Mouse (Mus musculus) kidney, adult 8-10 months (tissue): Measurements from ENCODE around the gene Wnt5b.

ENCODE experiments used
- DNase-seq, 2 experiments: peaks; one replicate each; pipeline ENCODE4 v3.0.0; 2022

The Wnt5b gene

DNA sequence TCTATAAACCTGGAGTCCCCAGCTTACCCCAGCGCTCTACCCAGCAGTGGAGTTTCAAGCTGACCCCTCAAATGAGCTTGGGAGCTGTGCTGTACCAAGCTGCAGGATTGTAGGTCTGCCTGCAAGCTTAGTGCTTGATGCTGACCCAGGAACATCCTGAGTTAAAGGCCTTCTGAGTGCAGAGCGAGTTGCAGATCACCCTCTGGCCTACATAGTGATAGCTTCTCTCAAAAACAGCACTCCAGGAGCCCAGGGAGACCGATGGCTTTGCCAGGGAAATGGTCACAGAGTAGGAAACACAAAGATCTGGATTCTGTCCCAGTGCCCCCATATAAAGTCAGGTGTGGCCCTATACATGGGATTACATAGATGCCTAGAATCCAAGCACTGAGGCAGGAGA is 132.6 kb downstream of the Wnt5b start:
- no peak for DNase-seq

DNA sequence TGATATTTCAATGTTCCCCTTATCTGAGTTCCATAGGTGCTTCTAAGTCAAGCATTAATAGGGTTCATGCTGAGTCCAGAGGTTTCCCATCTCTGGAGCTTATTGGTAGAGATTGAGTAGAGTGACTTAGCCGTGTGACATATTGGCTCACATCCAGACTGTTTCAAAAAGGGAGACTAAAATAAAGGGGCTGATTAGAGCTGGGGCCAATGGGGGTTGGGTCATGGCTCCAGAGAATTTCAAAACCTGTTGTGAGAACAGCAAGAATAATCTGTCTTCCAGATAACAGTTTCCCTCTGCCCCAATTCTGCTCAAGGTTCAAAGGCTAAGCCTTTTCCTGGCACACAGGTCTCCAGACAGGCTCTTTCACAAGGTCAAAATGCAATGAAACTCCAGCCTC is 134.4 kb downstream of the Wnt5b start:
- DNase-seq, result peak in 1 of 2 experiments; percentile 32

DNA sequence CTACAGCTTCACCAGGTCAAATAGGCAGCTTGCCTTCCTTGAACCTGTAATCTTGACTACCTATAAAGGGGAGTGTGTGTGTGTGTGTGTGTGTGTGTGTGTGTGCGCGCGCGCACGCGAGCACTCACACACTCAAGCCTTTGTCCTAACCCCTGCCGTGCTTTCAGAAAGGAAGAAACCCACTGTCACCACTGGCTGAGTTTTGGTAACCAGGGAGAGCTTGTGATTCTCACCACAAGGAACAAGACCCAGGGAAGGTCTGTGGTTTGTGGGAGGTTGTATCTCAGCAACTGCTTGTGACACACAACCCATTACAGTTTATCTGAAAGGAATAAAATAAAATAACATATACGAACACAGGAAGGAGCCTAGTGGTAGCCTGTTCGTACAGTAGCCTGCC is 135.6 kb downstream of the Wnt5b start:
- DNase-seq, result no peak

DNA sequence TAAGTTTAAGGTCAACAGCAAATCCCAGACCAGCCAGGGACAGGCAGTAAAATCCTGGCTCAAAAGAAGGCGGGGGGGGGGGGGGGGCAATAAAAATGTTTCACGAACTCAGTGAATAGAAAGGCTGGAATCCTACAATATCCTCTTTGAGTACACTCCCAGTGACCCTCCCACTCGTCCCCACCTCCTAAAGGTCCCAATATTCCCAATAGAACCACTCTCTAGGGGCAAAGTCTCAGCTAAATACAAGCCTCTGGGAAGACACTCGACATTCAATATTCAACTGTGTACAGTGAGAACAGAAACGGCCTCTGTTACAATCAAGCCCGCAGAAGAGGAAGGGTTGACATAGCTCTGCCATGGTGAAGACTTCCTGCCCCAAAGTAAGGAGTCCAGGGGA is 136.3 kb downstream of the Wnt5b start:
- no peak for DNase-seq

DNA sequence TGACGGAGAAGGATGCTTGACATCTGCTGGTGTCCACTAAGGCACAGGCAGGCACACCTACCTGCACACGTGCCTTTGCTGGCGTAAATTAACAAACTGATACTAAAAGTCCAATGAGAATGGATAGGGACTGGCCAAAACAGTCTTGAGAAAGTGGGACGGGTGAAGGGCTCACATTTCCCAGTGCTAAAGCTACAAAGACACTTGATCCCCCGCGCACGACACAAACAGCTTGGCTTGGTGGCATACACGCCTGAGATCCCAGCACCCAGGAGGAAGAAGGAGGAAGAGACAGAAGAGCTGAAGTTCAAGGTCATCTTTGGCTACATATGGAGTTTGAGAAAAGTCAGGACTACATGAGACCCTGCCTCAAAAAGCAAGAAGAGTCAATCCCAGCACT is 137.6 kb downstream of the Wnt5b start:
- no peak for DNase-seq

DNA sequence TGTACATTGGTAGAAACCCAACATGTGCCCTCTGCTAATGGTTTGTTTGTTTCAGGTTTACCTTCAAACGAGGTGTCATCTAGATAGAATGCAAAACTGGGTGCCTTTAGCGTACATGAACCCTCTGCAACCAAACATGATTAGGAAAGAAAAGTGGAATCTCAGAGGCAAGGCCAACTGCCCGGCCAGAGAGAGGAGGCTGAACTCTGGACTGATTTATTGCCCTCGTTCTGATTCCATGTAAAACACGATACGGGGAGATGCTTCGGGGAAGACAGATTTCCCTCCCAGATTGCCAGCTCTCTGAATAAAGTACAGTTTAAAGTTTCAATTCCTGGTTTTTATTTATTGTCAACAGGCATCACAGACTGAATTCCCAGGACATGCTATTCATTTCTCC is 138.8 kb downstream of the Wnt5b start:
- DNase-seq, result no peak

DNA sequence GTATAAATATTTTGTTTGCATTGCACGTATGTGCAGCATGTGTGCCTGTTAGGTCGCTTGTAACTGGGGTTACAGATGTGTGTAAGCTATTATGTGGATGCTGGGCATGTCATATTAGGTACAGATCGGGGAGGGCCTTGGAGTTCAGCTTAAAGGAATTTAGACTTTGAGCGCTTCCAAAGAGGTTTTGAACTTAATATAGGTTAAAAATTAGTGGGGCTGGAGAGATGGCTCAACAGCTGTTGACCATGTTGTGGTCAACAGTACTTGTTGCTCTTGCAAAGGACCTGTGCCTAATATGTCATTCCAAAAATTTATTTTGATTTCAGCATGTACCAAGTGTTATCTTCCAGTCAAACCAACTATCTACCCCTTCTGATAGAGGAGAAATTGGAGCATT is 139.3 kb downstream of the Wnt5b start:
- DNase-seq, result peak in 1 of 2 experiments; percentile 21

DNA sequence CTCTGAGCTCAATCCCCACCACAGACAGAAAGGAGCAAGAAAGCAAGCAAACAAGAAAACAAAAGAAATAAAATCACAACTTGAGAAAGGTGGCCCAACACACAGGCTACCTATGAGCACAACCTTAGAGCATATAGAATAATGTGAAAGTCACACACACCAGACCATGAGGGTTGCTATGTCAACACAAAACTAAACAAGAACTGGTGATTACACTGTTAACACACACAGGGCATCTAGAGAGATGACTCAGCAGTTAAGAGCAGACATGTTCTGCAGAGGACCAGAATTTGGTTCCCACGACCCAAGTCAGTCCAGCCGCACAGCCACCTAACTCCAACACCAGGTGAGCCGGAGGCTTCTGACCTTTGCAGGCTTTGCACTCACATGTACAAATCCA is 141.2 kb downstream of the Wnt5b start:
- DNase-seq, result no peak

DNA sequence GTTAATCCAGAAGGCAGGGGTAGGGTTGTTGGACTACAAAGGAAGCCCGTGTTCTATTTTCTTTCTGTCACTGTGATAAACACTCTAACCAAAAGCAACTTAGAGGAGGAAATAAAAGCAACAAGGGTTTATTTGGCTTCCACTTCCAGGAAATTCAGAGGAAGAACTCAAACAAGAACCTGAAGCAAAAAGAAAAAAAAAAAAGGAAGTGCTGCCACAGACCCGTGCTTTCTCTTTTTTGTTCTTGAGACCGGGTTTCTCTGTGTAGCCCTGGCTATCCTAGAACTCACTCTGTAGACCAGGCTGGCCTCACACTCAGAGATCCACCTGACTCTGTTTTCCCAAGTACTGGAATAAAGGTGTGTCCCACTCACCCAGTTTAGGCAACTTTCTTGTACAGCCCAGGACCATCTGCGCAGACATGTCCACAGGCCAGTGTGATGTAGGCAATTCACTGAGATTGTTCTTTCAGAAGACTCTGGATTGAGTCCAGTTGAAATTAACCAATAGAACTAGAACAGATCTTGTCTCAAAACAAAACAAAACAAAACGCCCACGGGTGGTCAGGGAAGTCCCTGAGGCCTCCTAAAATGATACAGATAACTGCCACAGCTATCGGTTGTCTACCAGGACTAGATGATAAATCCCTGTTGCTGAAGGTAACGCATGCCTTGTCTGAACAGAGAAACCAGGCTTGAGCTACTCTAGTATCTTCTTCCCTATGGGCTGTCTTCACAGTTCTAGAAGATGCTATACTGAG is 142.4 kb downstream of the Wnt5b start:
- no peak for DNase-seq

DNA sequence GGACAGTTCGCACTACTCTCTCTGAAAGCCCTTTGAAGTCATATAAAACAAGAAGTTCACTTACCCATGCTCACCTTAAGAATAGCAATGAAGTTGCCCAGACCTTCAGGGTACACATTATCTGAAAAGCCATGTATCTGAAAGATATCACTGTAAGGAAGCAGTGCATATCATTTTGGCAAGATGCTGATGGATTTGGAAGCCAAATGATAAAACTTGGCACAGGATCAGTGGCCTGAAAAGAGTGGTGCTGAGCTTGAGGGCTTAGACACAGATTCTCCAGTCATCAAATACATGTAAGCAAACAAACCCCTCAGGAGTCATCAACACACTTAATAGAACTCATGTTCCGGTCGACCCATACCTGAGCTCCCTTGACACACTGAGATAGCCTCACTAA is 143.5 kb downstream of the Wnt5b start:
- DNase-seq, result no peak

DNA sequence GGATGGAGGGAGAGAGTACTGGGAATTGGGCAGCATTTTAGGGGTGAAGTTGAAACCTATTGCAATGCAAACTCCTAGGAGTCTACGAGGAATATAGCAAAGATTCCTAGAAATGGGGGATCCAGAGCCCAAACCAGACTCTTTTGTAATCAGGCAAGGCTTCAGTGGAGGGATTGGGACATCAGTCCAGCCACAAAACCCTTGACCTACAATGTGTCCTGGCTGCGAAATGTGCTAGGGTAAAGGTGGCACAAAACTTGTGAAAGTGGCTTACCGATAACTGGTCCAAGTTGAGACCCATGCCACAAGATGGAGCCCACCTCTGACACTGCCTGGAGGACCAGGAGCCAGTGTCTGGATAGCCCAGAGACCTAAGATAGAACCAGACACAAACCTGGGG is 144.8 kb downstream of the Wnt5b start:
- DNase-seq, result no peak

DNA sequence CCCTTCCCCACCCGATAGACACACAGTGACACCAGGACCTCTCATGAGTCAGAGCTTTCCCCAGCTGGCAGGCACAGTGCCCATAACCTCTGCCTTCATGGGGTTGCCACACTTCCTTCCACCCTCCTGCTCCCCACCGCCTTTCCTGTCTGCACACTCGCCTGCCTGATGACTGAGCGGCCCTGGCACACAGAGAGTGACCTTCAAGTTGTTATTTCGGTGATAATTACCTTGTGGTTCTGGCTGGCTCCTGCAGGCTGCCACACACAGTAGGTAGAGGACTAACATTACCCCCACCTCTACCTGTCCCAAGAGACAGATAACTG is 147.9 kb downstream of the Wnt5b start:
- peak; percentile 53 to 64 for DNase-seq

DNA sequence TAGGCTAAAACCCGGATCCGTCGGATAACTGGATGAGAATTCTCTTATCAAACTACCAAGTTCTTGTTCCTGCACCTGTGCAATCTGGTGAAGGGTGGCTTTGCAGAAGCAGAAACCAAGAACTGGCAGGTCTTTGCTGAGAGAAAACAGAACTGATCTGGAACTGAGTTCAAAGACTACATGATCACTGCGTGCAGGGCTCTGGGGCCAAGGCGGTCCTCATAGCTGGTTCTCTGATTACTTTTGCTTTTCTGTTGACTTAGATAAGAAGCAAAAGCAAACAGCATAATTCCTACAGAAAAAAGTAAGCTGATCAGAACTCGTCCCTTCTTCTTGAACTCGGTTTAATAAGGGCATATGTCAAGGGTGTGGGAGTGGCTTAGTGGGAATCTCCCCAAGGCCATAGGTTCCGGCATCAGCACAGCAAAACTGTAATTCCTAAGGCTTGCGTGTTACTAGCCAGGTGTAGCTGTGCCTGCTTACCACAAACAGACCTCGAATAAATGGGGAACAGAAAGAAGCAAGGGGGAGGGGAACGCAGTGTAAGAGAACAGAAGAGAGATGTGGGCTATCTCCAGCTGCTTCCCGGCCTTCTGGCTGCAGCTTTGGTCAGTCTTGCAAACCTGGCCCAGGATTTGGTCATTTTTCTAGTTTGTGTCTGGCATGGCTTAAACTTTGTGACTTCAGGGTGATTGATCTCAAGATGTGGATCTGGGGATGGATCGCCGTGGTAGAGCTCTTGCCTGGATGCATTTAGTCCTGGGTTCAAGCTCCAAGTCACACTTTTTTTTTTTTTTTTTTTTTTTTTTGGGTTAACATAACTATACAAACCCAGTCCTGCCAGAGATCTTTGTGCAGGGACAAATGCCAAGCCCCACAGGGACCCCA is 148.5 kb downstream of the Wnt5b start:
- DNase-seq, result no peak

DNA sequence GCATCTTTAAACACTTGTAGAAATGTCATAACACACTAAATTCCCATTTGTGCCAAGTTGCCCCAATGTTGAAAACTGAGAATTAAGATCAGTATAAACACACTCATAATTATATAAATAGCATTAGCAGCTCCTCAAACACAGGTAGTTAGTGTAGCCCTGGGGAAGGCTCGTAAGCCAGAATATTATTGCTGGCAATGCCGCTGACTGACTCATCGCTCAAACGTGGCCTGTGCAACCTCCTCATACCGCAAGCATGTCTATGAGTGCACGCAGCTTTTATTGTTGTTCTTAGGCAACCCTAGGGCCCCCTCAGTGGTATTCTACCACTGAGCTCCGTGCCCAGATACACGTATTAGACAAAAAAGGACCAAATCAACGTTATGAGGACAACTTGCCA is 151.3 kb downstream of the Wnt5b start:
- DNase-seq, result no peak

DNA sequence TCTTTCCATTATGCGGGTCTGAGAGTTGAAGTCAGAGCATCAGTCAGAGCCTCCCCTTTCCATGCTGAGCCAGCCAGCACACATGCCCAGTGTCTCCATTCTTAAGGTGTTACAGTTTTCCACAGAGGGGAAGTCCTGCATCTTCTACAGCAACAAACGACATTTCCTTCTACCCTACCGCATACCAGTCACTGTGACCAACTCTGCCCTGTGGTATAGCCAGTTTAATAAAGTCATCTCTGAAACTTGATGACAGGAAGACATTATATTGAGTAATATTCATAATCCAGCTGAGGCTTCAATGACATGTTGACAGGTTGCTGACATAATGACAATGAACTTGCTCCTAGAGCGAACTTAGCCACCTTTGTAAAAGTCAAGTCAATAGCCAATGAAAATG is 153.4 kb downstream of the Wnt5b start:
- no peak for DNase-seq

DNA sequence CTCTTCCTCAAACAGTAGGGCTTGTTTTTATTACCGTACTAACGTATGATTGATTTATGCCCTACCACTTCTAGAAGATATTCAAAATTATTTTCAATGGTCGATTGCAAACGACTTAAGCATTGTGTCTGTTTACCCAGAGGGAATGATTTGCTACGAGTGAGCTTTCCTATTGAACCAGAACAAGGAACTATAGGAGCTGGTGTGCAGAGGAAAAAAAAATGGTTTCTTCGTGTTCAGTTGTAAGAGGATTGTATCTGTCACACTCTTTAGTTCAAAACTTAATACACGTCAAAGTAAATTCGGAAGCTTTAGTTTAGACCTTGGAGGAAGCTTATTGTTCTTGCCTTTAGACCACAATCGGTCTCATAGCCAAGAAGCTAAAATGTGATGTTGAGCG is 155.1 kb downstream of the Wnt5b start:
- DNase-seq, result no peak

DNA sequence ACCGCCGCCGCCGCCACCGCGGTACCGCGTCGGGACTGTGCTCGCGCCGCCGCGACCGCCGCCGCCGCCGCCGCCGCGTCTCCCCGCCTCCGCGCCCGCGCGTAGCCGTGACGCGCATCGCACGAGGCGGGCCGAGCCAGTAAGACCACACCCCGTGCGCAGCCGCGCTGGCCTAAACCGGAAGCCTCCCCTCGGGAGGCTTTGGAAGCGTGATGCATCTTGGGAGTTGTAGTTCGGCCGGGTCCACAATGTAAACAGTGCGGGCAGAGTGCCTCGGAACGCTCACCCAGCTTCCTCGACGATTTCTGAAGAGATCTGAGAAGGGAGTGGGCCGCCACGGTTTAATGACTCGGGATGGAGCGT is 155.5 kb downstream of the Wnt5b start:
- DNase-seq, result peak; percentile 94 to 95

DNA sequence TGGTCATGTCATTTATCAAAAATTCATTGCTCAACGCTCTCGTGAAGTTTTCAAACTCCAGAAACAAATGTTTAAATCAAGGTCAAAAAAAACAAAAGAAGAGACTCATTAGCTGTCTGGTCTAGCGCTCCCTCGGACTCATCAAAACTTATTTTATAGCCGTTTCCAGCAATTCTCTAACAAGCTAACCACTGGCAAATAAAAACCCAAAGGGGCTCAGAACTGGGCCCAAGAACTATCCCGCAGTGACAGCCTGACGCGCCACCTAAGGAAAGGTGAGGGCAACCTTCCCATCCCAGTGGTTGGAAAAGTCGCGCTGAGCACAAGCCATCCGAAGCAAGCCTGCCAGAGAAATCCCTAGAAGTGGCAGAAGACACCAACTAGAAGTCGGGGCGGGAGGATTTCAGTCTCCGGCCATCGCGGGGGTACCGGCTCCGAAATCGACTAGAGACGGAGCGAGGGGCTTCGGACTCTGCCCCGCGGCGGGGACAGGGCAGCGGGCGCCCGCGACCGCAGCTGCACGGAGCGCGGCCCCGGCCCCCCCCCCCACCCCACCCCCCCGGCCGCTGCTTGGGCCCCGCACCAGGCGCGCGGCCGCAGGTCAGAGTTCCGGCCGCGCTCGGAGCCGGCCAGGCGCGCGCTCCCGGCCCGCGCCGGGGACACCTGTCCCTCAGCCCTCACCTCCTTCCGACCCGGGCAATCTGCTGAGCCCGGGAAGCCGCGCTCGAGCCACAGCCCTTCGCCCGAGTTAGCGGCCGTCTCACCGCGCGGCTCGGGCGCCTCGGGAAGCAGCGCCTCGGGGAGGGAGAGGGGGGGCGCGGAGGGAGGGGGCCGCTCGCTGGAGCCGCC is 156.1 kb downstream of the Wnt5b start:
- peak; percentile 20 to 41 for DNase-seq

DNA sequence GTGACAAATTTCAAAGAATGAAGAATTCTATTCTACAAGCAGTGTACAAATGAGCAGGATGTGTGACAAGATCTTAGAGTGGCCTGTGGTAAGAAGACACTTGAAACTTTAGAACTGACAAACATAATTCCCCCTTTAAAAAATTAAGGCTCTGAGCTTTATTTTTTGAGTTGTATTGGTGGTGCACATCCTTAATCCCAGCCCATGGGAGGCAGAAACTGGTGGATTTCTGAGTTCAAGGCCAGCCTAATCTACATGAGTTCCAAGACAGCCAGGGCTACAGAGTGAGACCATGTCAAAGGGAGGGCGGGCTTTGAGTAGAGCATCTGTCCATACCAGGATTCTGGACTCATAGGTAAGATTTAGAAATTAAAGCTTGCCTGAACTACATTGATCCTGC is 157.3 kb downstream of the Wnt5b start:
- no peak for DNase-seq

DNA sequence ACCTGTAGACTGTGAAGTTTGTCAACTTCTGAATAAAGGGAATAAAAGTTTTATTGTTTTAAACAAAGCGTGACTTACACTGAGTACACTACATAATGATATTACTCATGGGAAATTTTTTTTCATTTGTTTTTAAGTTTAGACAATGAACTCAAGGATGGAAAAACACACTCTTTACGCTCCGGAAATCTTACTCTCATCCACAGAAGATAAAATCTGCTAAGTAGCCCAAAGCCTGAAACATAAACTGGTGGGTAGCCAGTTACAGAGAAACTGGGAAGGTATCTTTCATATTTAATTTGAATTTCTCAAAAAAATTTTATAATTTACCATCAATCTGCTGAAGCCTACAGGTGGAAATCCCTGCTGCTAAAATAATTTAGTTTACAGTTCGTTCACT is 157.7 kb downstream of the Wnt5b start:
- DNase-seq, result no peak

DNA sequence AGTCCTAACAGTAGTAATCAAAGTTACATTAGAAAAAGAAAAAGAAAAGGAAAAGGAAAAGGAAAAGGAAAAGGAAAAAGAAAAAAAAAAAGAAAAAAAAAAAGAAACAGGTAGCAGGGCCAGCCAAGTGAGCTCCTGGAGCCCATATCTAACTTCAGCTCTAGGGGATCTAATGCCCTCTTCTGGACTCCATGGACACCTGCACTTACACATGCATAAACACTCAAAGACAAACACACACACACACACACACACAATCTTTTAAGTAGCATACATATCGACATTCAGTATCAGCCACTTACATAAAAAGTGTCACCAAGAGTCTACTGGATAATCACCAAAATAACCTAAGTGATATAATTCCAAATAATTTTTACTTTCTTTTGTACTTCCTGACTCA is 158.5 kb downstream of the Wnt5b start:
- no peak for DNase-seq
